Mouse (Mus musculus) erythroblast, embryonic 14.5 days (primary cell): Measurements from ENCODE around the gene Fsd1l.

Source experiments
- GATA1 ChIP-seq: IDR thresholded peaks from 2 replicates; pipeline ENCODE4 v1.6.1; 2012; ENCODE audit warnings: low read length, inconsistent platforms, mixed read lengths
- TAL1 ChIP-seq: IDR thresholded peaks from 3 replicates; pipeline ENCODE4 v1.6.1; 2012; ENCODE audit warnings: low read length, inconsistent platforms, mixed read lengths

DNA sequence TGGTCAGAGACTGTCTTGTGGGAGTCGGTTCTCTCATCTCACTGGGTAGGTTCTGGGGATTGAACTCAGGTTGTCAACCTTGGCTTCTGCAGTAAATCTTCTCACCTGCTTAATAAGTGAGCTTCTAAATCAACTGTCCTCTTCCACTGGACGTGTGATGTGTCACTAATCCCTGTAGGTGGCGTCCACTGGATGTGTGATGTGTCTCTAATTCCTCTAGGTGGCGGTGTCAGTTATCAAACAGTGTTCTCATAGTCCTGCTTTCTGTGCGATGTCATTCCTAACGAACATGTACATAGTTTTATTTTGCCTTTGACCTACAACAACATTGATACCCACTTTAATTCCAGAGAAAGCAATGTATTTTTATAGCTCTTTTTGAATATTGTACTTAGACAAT, 30.8 kb upstream of the Fsd1l start:
- TF ChIP-seq GATA1 (no peak), TAL1 (no peak)
